Mouse (Mus musculus) liver, postnatal 0 days (tissue): ENCODE measurements at regions not wholly inside any gene's neighbourhood (a gene's known extent, or its start where the extent isn't known, plus 50 kb on each side); places are given as distances from the start of the nearest gene placed in this dataset.

Source experiments
- CTCF ChIP-seq: sonication (generic); IDR thresholded peaks from 2 replicates; pipeline ENCODE4 v1.5.1; 2016; ENCODE audit warnings: antibody characterized with exemption, low read depth
- EP300 ChIP-seq: IDR thresholded peaks from 2 replicates; pipeline ENCODE4 v1.6.1; 2016; ENCODE audit warnings: antibody characterized with exemption, low read depth, mild to moderate bottlenecking

GRCm38 (mm10) chr12:27941053-27941452, 598.7 kb upstream of the Sox11 start:
- TF ChIP-seq EP300 (no peak), CTCF (no peak)
